7 mouse cellular contexts compared by ENCODE assay signal in genomic region chr8:122475580-122476320, GRCm38 (mm10). TPM values are rescaled to one million over a fixed set of nuclear protein-coding genes. Genes with fewer than 3 reads are reported as not detected.
DNase-seq lines count a peak whose midpoint lies in the region; ATAC-seq and TF ChIP-seq lines count a peak whose summit lies in the region.

Gene Rnf166, minus strand, starts transcription at chr8:122476064.
Gene Ctu2, plus strand, starts transcription at chr8:122476143.

- H3K27me3 ChIP-seq in intestine, postnatal 0 days (replicated peaks; ENCODE audit: control insufficient read depth, insufficient read depth, low read length) = no peaks in the 10 kb centered on the region
- H3K27me3 ChIP-seq in midbrain, embryonic 12.5 days = no peaks in the 10 kb centered on the region
- H3K27me3 ChIP-seq in small intestine, adult 2 months (ENCODE audit: control insufficient read depth, insufficient read depth, low read length) = no peaks in the 10 kb centered on the region

- TF ChIP-seq POLR2A in small intestine, adult 2 months (IDR thresholded peaks at IDR 0.05; ENCODE audit: low read depth, low read length) = no peak; the same call in 1 of the 2 replicates

- peak; percentile 81 for DNase-seq in adrenal gland, adult 8-10 months
- peak; percentile 92 for DNase-seq in embryo, embryonic 9.5 days (ENCODE audit: extremely low spot score)
- no peak for DNase-seq in gonadal fat pad, adult 2 months (ENCODE audit: low read depth)
- peak; percentile 95 for DNase-seq in left cerebral cortex, postnatal 4 days

- 0 out of 2 replicates have a peak, but pooled peaks have one; percentile 6 for TF ChIP-seq CTCF in intestine, postnatal 0 days (IDR thresholded peaks at IDR 0.05; ENCODE audit: low read depth)
- no peak for TF ChIP-seq CTCF in small intestine, adult 2 months (IDR thresholded peaks at IDR 0.05; ENCODE audit: extremely low read depth, insufficient read length, insufficient replicate concordance, low read depth, low read length)

- ATAC-seq in intestine, postnatal 0 days = peak; percentile 90
- ATAC-seq in midbrain, embryonic 12.5 days (ENCODE audit: low FRiP score, low read depth) = peak; percentile 95

- H3K9me3 ChIP-seq in intestine, postnatal 0 days (ENCODE audit: control insufficient read depth) = no peaks in the 10 kb centered on the region
- no peaks in the 10 kb centered on the region for H3K9me3 ChIP-seq in midbrain, embryonic 12.5 days

- H3K4me3 ChIP-seq in intestine, postnatal 0 days (ENCODE audit: low read depth, low read length) = peak within 1 kb of the TSS; percentile 84
- H3K4me3 ChIP-seq in midbrain, embryonic 12.5 days = peak within 1 kb of the TSS; percentile 99
- H3K4me3 ChIP-seq in small intestine, adult 2 months (ENCODE audit: low read depth, low read length) = peak within 1 kb of the TSS; percentile 95

- intact Hi-C loops in left cerebral cortex, postnatal 4 days (cut with DNase I) = no loop called here

- peak within 1 kb of the TSS; percentile 72 for H3K9ac ChIP-seq in intestine, postnatal 0 days (ENCODE audit: low read depth, low read length)
- H3K9ac ChIP-seq in midbrain, embryonic 12.5 days (replicated peaks) = peak within 1 kb of the TSS; percentile 96

- no peaks in the 10 kb centered on the region for H3K4me1 ChIP-seq in intestine, postnatal 0 days (replicated peaks; ENCODE audit: control insufficient read depth, insufficient read depth, low read length)
- H3K4me1 ChIP-seq in midbrain, embryonic 12.5 days = peaks cover 21% of the 10 kb centered on the region
- peaks cover 14% of the 10 kb centered on the region; the same call in 1 of the 2 replicates for H3K4me1 ChIP-seq in small intestine, adult 2 months (ENCODE audit: control insufficient read depth, insufficient read depth, insufficient read length, low read length)

- peak within 1 kb of the TSS; percentile 93 for H3K4me2 ChIP-seq in intestine, postnatal 0 days (replicated peaks; ENCODE audit: low read depth)
- peak within 1 kb of the TSS; percentile 94 for H3K4me2 ChIP-seq in midbrain, embryonic 12.5 days (replicated peaks)

- H3K36me3 ChIP-seq in intestine, postnatal 0 days (ENCODE audit: control insufficient read depth, insufficient read depth) = peaks cover 22% of the 10 kb centered on the region; the same call in 1 of the 2 replicates
- peaks cover 49% of the 10 kb centered on the region for H3K36me3 ChIP-seq in midbrain, embryonic 12.5 days
- H3K36me3 ChIP-seq in small intestine, adult 2 months (ENCODE audit: control insufficient read depth, insufficient read depth, low read length) = peaks cover 24% of the 10 kb centered on the region

- WGBS in intestine, postnatal 0 days = under 1% methylated on average over 97 of the region's 103 CpGs
- WGBS in midbrain, embryonic 12.5 days = under 1% methylated on average over 102 of the region's 103 CpGs
- under 1% methylated on average over 103 of the region's 103 CpGs for WGBS in small intestine, adult 2 months

- H3K27ac ChIP-seq in intestine, postnatal 0 days (ENCODE audit: low read depth, low read length) = peak within 1 kb of the TSS; percentile 52; the same call in 1 of the 2 replicates
- H3K27ac ChIP-seq in midbrain, embryonic 12.5 days (replicated peaks) = peak within 1 kb of the TSS; percentile 75
- peak within 1 kb of the TSS; percentile 56 for H3K27ac ChIP-seq in small intestine, adult 2 months (ENCODE audit: insufficient read depth, low read depth, low read length)

RNA-seq across cellular contexts. Expression of gene Rnf166, which starts in this region (rescaled TPM):
- total RNA-seq in adrenal gland, adult 8-10 months (2022) = 10 to 100 TPM; 46.3 to 68.8 (median 57.7) TPM
- 66.8 and 72.7 TPM in 2 replicates for polyA plus RNA-seq in gonadal fat pad, adult 2 months (2012; rRNA removed)
- 22.7 and 22.8 TPM in 2 replicates for polyA plus RNA-seq in intestine, postnatal 0 days (2015; fragmentation: Nextera tagmentation; extraction: Ambion mirVana)
- total RNA-seq in left cerebral cortex, postnatal 4 days (2021) = 10 to 100 TPM; 21.8 to 24.1 TPM
- polyA plus RNA-seq in midbrain, embryonic 12.5 days (2016; fragmentation: Nextera tagmentation; extraction: Ambion mirVana) = 36.7 and 37.7 TPM in 2 replicates
- polyA plus RNA-seq in small intestine, adult 2 months (2012; rRNA removed) = 35.7 and 44.9 TPM in 2 replicates

RNA-seq across cellular contexts. Expression of gene Ctu2, which starts in this region (rescaled TPM):
- total RNA-seq in adrenal gland, adult 8-10 months (2022) = 10 to 100 TPM; 25.8 to 28.5 (median 26.2) TPM
- polyA plus RNA-seq in gonadal fat pad, adult 2 months (2012; rRNA removed) = 16.1 and 21.8 TPM in 2 replicates
- polyA plus RNA-seq in intestine, postnatal 0 days (2015; fragmentation: Nextera tagmentation; extraction: Ambion mirVana) = 22.4 and 26.4 TPM in 2 replicates
- total RNA-seq in left cerebral cortex, postnatal 4 days (2021) = 10 to 100 TPM; 46.2 to 49.4 TPM
- 65.1 and 66.8 TPM in 2 replicates for polyA plus RNA-seq in midbrain, embryonic 12.5 days (2016; fragmentation: Nextera tagmentation; extraction: Ambion mirVana)
- 20.9 and 31.8 TPM in 2 replicates for polyA plus RNA-seq in small intestine, adult 2 months (2012; rRNA removed)
